Mouse (Mus musculus) embryonic facial prominence, embryonic 13.5 days (tissue): Measurements from ENCODE around the gene Dgkz. TPM values are rescaled to one million over a fixed set of nuclear protein-coding genes. Genes with fewer than 3 reads are reported as not detected.

Source experiments
- ATAC-seq: fragments of 200-750 bp; cut with Nextera tagmentation; 2 replicates; pipeline ENCODE4 v1.8.0; 2017; ENCODE audit warnings: low read depth; ENCODE audit not compliant: insufficient number of reproducible peaks, insufficient read depth, low FRiP score, low TSS enrichment
- H3K27ac ChIP-seq: fragments of 300-500 bp; sonication (generic); 2 replicates; pipeline ENCODE4 v1.5.1; 2015; ENCODE audit warnings: moderate library complexity, mild to moderate bottlenecking, inconsistent platforms
- H3K27me3 ChIP-seq: fragments of 300-500 bp; sonication (generic); 2 replicates; pipeline ENCODE4 v1.6.1; 2015; ENCODE audit warnings: mild to moderate bottlenecking, inconsistent platforms
- H3K36me3 ChIP-seq: fragments of 300-500 bp; sonication (generic); 2 replicates; pipeline ENCODE4 v1.6.1; 2015; ENCODE audit warnings: mild to moderate bottlenecking, inconsistent platforms
- H3K4me1 ChIP-seq: fragments of 300-500 bp; sonication (generic); 2 replicates; pipeline ENCODE4 v1.6.1; 2015; ENCODE audit warnings: inconsistent platforms
- H3K4me2 ChIP-seq: fragments of 300-500 bp; sonication (generic); 2 replicates; pipeline ENCODE4 v1.6.1; 2015; ENCODE audit warnings: moderate library complexity, mild to moderate bottlenecking, inconsistent platforms
- H3K4me3 ChIP-seq: fragments of 300-500 bp; sonication (generic); 2 replicates; pipeline ENCODE4 v1.5.1; 2015; ENCODE audit warnings: mild to moderate bottlenecking, inconsistent platforms
- H3K9ac ChIP-seq: fragments of 300-500 bp; sonication (generic); 2 replicates; pipeline ENCODE4 v1.6.1; 2015; ENCODE audit warnings: mild to moderate bottlenecking, inconsistent platforms
- H3K9me3 ChIP-seq: fragments of 300-500 bp; sonication (generic); 2 replicates; pipeline ENCODE4 v1.6.1; 2016; ENCODE audit warnings: inconsistent platforms
- WGBS: fragments of 180-500 bp; shearing (Covaris S2); methylation state at CpG from one replicate; pipeline ENCODE4 v1.1.7; 2015; ENCODE audit warnings: mixed read lengths; 5-methylcytosine and 5-hydroxymethylcytosine counted together
- polyA plus RNA-seq: library from polyadenylated mRNA; unstranded; fragments of >200 nt; fragmentation: Nextera tagmentation; extraction: Ambion mirVana; gene quantifications from 2 replicates; pipeline ENCODE4 v1.2.1, GENCODE M21; 2015

The Dgkz gene
- polyA plus RNA-seq, 1 experiment from 2014 or later: 34.2 TPM

DNA sequence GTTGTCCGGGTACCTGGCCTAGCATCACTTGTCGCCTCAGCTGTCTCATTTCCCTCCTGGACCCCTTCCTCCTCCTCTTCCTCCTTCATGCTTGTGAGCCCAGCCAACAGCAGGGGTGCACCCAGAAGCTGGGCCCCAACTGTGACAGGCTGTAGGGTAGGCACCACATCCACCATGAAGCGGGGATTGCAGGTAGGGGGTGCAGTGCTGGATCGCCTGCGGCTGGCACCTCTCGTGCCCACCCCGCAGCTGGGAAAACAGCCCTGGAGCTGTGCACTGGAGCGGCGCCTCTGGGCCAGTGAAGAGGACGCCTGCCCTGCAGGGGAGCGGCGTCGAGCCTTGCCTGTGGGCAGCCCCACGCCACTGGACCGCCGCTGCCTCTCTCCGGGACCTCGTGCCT is 30.2 kb downstream of the Dgkz start, which contains the start of gene Gm9821:
Gene Gm9821, plus strand, starts transcription at position 221 of the 400 bp plus-strand sequence.
- 81% methylated on average over 18 of the region's 18 CpGs for WGBS
- Histone ChIP-seq H3K9ac (peak within 1 kb of the TSS; percentile 47; the same call in 1 of the 2 replicates), H3K4me3 (no peak within 1 kb of the TSS), H3K4me2 (no peak within 1 kb of the TSS), H3K36me3 (peaks cover 8% of the 10 kb centered on the region), H3K9me3 (no peaks in the 10 kb centered on the region), H3K4me1 (peaks cover 50% of the 10 kb centered on the region), H3K27me3 (no peaks in the 10 kb centered on the region), H3K27ac (peak within 1 kb of the TSS; percentile 22; the same call in 1 of the 2 replicates)
- ATAC-seq: no peak

DNA sequence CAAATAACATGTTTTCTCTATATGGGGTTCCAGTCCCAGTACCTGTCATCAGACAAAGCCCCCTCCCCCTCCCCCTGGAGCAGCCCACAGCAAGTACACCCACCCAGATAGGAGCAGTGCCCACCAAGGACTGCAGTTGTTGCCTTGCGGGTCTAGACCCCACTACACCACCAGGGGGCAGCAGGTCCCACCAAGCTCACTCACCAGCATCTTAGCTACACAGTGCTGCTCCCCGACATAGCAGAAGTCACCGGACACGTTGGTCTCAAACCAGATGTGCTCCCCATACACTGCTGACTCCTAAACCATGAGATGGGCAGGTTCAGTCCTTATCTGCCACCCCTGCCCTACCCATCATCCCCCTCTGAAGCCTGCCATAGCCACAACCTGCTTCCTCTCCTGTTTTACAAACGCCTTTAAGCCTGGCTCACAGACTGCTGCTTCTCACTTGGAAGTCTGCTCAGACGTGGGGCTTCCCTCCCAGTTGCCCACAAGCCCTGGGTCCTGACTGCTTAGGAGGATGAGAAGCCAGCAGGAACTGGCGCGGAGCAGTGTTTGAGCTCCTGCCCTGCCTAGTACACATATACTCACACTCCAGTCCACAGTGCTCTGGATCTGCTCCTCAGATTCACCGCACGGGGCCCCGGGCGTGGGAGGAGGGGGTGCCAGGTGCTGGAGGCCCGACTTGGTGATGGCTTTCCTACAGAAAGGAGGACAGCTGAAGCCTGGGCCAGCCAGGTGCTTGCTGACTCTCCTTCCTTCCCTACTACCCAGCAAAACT is 31.3 kb downstream of the Dgkz start:
- no peak overlapping the region for H3K4me2 ChIP-seq
- H3K9me3 ChIP-seq: no peaks in the 10 kb centered on the region
- 47% methylated on average over 13 of the region's 13 CpGs for WGBS
- peaks cover 19% of the 10 kb centered on the region for H3K36me3 ChIP-seq
- H3K9ac ChIP-seq: peak overlapping the region; percentile 47; the same call in 1 of the 2 replicates
- ATAC-seq: peak; percentile 29; the same call in 1 of the 2 replicates
- H3K4me3 ChIP-seq: no peak overlapping the region
- H3K27me3 ChIP-seq: no peaks in the 10 kb centered on the region
- H3K27ac ChIP-seq: peak overlapping the region; percentile 22; the same call in 1 of the 2 replicates
- peaks cover 39% of the 10 kb centered on the region for H3K4me1 ChIP-seq

DNA sequence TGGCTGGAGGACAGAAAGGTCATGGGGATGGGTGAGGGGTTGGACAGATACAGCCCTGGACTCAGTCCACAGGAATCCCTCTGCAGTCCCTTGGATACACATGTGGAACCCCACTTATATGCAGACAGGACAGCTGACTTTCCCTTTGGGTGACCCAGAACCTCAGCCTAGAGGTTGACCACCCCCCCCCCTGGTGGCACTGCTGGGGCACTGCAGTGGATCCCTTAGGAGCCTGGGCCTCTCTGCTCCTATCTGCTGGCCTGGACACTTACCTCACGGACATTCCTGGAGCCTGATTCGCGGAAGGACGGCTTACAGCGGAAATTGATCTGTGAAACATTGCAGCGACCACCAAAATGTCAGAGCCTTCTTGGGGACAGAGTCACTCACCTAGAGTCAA is 33.3 kb downstream of the Dgkz start:
- 76% methylated on average over 6 of the region's 6 CpGs for WGBS
- H3K27me3 ChIP-seq: no peaks in the 10 kb centered on the region
- H3K9me3 ChIP-seq: no peaks in the 10 kb centered on the region
- no peak for ATAC-seq
- H3K9ac ChIP-seq: no peak overlapping the region
- no peak overlapping the region for H3K27ac ChIP-seq
- H3K4me3 ChIP-seq: no peak overlapping the region
- H3K4me1 ChIP-seq: peaks cover 21% of the 10 kb centered on the region
- no peak overlapping the region for H3K4me2 ChIP-seq
- peaks cover 39% of the 10 kb centered on the region for H3K36me3 ChIP-seq

DNA sequence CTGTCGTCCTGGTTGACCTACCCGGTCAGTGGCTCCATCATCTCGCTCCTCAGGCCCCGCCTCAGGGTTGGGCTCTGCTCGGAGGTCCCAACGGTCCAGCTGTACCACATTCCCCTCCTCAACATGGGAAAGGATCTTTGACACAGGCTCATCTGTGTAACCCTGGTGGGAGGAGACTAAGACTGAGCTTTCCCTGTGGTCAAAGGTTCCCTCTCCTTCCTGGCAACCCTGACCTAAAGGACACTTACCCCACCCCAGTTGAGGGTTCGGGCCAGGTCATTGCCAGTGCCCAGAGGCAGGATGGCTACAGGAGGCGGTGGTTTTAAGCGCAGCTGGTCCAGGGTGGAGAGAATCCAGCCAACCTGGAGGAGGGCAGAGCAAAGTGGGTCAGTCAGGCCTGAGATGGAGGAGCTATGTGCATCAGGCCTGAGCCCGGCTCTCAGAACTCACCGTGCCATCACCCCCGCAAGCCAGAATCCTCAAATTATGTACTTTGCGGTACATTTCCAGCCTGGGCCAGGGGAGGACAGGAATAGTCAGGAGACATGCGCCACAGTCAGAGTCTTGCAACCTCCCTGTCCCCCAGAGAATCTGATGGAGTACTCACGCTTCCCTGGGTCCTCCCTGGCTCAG is 36.2 kb downstream of the Dgkz start:
- ATAC-seq: no peak
- WGBS: 81% methylated on average over 15 of the region's 15 CpGs
- H3K27ac ChIP-seq: no peak overlapping the region
- H3K9ac ChIP-seq: no peak overlapping the region
- H3K4me1 ChIP-seq: peaks cover 6% of the 10 kb centered on the region
- no peak overlapping the region for H3K4me2 ChIP-seq
- no peaks in the 10 kb centered on the region for H3K9me3 ChIP-seq
- H3K27me3 ChIP-seq: no peaks in the 10 kb centered on the region
- H3K36me3 ChIP-seq: peaks cover 69% of the 10 kb centered on the region
- H3K4me3 ChIP-seq: no peak overlapping the region

DNA sequence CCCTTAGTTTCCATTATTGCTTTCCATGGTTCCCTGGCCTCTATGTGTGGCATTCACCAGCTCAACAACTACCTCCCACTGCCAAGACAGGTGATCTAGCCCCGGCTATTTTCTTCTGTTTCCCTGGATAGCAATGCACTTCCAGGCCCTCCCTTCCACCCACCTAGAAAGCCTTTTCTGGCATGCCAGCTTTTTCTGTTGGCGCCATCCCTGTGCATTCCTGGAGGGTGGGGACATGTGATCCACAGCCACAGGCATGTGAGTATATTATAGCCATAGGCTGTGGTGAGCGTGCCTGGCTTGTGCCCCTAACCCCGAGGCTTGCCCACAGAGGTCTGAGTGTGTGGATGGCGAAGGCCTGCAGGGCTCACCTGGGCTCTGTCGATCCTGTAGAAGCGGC is 39.5 kb downstream of the Dgkz start:
- H3K9ac ChIP-seq: peak overlapping the region; percentile 32; the same call in 1 of the 2 replicates
- no peak overlapping the region for H3K27ac ChIP-seq
- no peaks in the 10 kb centered on the region for H3K9me3 ChIP-seq
- ATAC-seq: no peak
- H3K4me3 ChIP-seq: no peak overlapping the region
- WGBS: 82% methylated on average over 7 of the region's 7 CpGs
- H3K36me3 ChIP-seq: peaks cover 75% of the 10 kb centered on the region
- peaks cover 25% of the 10 kb centered on the region for H3K4me1 ChIP-seq
- H3K27me3 ChIP-seq: no peaks in the 10 kb centered on the region
- no peak overlapping the region for H3K4me2 ChIP-seq

DNA sequence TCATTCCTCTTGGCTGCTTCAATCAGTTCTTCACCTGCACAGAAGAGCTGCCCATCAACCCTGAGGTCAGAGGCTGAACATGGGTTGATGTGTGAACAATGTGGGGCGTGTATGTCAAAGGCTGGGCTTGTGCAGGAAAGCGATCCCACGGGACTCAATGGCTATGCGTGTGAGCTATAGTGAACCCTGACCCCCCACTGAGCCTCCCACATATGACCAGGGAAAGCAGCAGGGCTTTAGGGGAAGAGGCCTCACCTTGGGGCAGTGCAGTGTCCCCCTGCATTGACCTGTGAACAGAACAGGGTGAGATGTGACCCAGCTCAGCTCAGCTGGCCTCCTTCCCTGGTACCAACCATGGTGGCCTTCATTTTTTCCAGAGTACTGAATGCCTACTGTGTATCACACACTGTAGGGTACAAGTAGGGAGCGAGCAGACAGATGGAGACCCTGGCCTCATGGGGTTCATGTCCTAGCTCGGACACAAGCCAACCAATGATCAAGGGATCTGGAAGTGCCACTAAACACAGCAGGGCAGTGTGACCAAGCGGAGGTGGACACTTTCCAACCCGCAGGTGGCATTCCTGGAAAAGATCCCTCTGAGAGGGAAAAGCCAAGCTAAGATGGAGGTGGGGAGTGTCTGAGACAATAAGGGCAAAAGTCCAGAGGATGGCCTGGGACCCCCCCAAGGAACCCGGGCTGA is 40.7 kb downstream of the Dgkz start:
- ATAC-seq: no peak
- Histone ChIP-seq H3K27me3 (no peaks in the 10 kb centered on the region), H3K4me2 (no peak overlapping the region), H3K27ac (no peak overlapping the region), H3K9ac (no peak overlapping the region), H3K36me3 (peaks cover 66% of the 10 kb centered on the region), H3K4me1 (peaks cover 30% of the 10 kb centered on the region), H3K9me3 (no peaks in the 10 kb centered on the region), H3K4me3 (no peak overlapping the region)
- 88% methylated on average over 9 of the region's 9 CpGs for WGBS

DNA sequence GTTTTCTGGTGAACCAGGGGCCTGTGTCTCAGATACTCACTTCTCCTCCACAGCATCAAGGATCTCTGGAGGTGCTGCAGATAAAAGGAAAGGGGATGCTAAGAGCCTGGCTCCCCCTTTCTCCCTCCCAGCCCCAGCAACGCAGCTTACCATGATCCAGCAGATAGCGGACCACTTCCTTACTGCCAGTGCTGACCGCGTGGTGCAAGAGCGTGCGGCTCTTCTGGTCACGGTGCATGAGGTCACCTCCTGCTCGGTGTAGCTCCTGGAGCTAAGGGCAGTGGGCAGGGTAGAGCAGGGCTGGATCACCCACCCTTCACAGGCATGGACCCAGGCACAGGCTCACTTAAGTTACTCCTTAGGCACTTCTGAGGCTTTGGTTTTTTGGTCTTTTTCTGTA is 41.6 kb downstream of the Dgkz start:
- no peak overlapping the region; the same call in 1 of the 2 replicates for H3K27ac ChIP-seq
- no peak for ATAC-seq
- H3K9ac ChIP-seq: no peak overlapping the region
- H3K9me3 ChIP-seq: no peaks in the 10 kb centered on the region
- 51% methylated on average over 8 of the region's 8 CpGs for WGBS
- H3K4me3 ChIP-seq: no peak overlapping the region
- H3K4me1 ChIP-seq: peaks cover 38% of the 10 kb centered on the region
- H3K36me3 ChIP-seq: peaks cover 62% of the 10 kb centered on the region
- H3K27me3 ChIP-seq: no peaks in the 10 kb centered on the region
- no peak overlapping the region for H3K4me2 ChIP-seq

DNA sequence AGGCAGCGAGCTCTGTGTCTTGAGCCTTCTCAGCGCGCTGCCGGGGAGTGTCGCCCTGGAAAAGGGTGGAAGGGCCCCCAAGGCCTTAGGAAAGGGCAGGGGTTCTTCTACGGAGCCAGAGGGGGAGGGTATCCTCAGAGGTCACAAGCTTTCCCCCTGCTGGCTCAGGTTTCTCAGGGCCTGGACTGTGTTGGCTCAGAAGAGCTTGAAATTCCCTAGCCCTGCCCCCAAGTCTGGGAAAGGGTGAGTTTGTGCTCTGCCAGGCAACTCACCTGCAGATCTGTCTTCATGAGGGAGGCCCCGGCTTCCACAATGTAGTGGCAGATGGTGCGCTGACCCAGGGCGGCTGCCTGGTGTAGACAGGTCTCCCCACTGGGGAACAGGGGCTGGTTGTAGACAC is 42.2 kb downstream of the Dgkz start:
- no peaks in the 10 kb centered on the region for H3K9me3 ChIP-seq
- peaks cover 60% of the 10 kb centered on the region for H3K36me3 ChIP-seq
- peak overlapping the region; percentile 19 for H3K27ac ChIP-seq
- no peak overlapping the region for H3K4me2 ChIP-seq
- peak overlapping the region; percentile 33; the same call in 1 of the 2 replicates for H3K9ac ChIP-seq
- H3K27me3 ChIP-seq: no peaks in the 10 kb centered on the region
- no peak overlapping the region for H3K4me3 ChIP-seq
- peaks cover 41% of the 10 kb centered on the region for H3K4me1 ChIP-seq
- 20% methylated on average over 9 of the region's 9 CpGs for WGBS
- no peak for ATAC-seq

DNA sequence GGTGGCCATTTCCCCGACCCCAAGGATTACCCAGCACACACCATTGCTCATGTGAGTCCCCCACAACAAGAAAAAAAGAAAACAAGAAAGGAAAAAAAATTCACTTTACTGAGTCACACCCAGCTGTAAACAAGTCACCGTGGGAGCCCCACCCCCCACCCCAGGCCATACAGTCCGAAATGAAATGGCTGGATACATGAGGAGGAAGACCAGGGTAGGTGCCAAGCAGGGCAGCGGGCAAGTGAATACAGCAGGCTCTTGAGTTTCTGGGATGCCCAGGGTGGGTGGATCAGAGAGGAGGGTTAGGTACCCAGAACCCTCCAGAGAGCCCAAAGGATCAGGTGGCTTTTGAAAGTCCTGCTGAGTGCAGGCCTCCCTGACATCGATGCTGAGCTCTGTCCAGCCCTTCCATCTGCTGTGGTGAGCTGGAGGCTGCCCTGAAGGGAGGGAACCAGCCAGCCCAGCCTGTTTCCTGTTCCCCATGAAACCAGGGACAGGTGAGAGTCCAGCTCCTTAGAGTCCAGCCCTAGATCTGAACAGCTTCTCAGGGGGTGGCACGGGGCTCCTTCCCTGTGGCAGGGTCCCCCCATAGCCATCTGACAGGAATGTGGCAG is 42.8 kb downstream of the Dgkz start:
- 15% methylated on average over 6 of the region's 6 CpGs for WGBS
- peak overlapping the region; percentile 86 for H3K4me3 ChIP-seq

DNA sequence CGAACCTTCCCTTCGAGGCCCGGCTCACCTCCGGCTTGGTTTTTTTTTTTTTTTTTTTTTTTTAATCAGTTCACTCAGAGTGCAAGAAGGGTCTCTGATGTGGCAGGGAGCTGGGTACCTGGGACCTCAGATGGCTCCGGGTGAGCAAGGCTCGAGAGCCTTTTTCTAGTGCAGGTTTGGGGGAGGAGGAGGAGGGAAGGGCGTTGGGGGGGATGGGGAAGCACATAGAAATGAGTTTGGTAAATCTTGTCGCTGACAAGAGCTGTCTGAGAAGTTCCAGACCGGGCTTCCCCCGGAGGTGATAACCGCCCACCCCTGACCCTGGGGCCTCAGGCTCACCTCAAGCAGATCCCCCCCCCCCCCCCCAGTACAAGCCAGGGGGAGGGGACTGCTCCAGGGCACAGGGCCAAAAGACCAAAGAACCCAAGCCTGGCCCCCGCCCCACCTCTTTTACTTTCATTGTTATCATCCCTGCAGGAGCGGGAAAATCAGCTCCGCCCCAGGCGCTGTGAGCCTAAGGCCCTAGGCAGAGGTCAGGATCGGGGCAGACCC is 43.4 kb downstream of the Dgkz start, which contains the start of gene Mdk:
Gene Mdk, minus strand, starts transcription at position 138 of the 552 bp plus-strand sequence.
- peak within 1 kb of the TSS; percentile 97 for H3K9ac ChIP-seq
- H3K9me3 ChIP-seq: no peaks in the 10 kb centered on the region
- WGBS: 3% methylated on average over 16 of the region's 16 CpGs
- peak within 1 kb of the TSS; percentile 90 for H3K4me2 ChIP-seq
- no peaks in the 10 kb centered on the region for H3K27me3 ChIP-seq
- H3K4me1 ChIP-seq: peaks cover 42% of the 10 kb centered on the region
- peak within 1 kb of the TSS; percentile 97 for H3K27ac ChIP-seq
- H3K36me3 ChIP-seq: peaks cover 50% of the 10 kb centered on the region
- H3K4me3 ChIP-seq: peak within 1 kb of the TSS; percentile 86
- ATAC-seq: no peak

More for the DNA sequence above, 42.8 kb downstream of the Dgkz start:
- Histone ChIP-seq H3K27ac (peak overlapping the region; percentile 19), H3K9me3 (no peaks in the 10 kb centered on the region), H3K4me1 (peaks cover 42% of the 10 kb centered on the region), H3K27me3 (no peaks in the 10 kb centered on the region), H3K36me3 (peaks cover 56% of the 10 kb centered on the region), H3K4me2 (peak overlapping the region; percentile 90), H3K9ac (peak overlapping the region; percentile 97)
- ATAC-seq: no peak
